Mouse (Mus musculus) kidney, postnatal 0 days (tissue): ENCODE measurements at regions not wholly inside any gene's neighbourhood (a gene's known extent, or its start where the extent isn't known, plus 50 kb on each side); places are given as distances from the start of the nearest gene placed in this dataset.

Experiments
- ATAC-seq: fragments of 200-750 bp; cut with Nextera tagmentation; replicated peaks from 2 replicates; pipeline ENCODE4 v1.8.0; 2017; ENCODE audit warnings: low read depth, moderate number of reproducible peaks, moderate TSS enrichment, moderate library complexity; ENCODE audit not compliant: low FRiP score
- DNase-seq: peaks from one replicate; pipeline ENCODE4 v3.0.0-alpha.2; 2016; ENCODE audit warnings: low spot score
- H3K27ac ChIP-seq: fragments of 300-500 bp; sonication (generic); 2 replicates; pipeline ENCODE4 v1.5.1; 2014; ENCODE audit warnings: mild to moderate bottlenecking
- H3K27me3 ChIP-seq: fragments of 300-500 bp; sonication (generic); 2 replicates; pipeline ENCODE4 v1.6.1; 2014; ENCODE audit warnings: low read length, mixed read lengths; ENCODE audit not compliant: insufficient read depth
- H3K36me3 ChIP-seq: fragments of 300-500 bp; sonication (generic); 2 replicates; pipeline ENCODE4 v1.6.1; 2014; ENCODE audit warnings: low read length, mixed read lengths; ENCODE audit not compliant: insufficient read depth
- H3K4me1 ChIP-seq: fragments of 300-500 bp; sonication (generic); replicated peaks from 2 replicates; pipeline ENCODE4 v1.6.1; 2014; ENCODE audit warnings: antibody characterized with exemption, low read length, mixed read lengths; ENCODE audit not compliant: insufficient read depth
- H3K4me2 ChIP-seq: fragments of 300-500 bp; sonication (generic); 2 replicates; pipeline ENCODE4 v1.6.1; 2014; ENCODE audit warnings: mild to moderate bottlenecking, low read length, moderate library complexity, mixed read lengths
- H3K4me3 ChIP-seq: fragments of 300-500 bp; sonication (generic); replicated peaks from 2 replicates; pipeline ENCODE4 v1.5.1; 2014; ENCODE audit warnings: low read depth, low read length
- H3K9ac ChIP-seq: fragments of 300-500 bp; sonication (generic); 2 replicates; pipeline ENCODE4 v1.6.1; 2014; ENCODE audit warnings: low read depth, low read length
- H3K9me3 ChIP-seq: fragments of 300-500 bp; sonication (generic); replicated peaks from 2 replicates; pipeline ENCODE4 v1.6.1; 2016; ENCODE audit warnings: low read length, inconsistent platforms, mixed read lengths
- CTCF ChIP-seq: IDR thresholded peaks from 2 replicates; pipeline ENCODE4 v1.5.1; 2016; ENCODE audit warnings: antibody characterized with exemption, low read depth, mild to moderate bottlenecking, moderate library complexity
- WGBS: fragments of 180-500 bp; shearing (Covaris S2); extraction: QIAGEN DNeasy Blood & Tissue Kit; methylation state at CpG from one replicate; pipeline ENCODE4 v1.1.7; 2014; 5-methylcytosine and 5-hydroxymethylcytosine counted together

GRCm38 (mm10) chr19:22017425-22017824 lies 121.4 kb upstream of the Trpm3 start:
- H3K9me3 ChIP-seq, result no peaks in the 10 kb centered on the region
- H3K4me2 ChIP-seq, result no peak overlapping the region
- H3K27me3 ChIP-seq, result no peaks in the 10 kb centered on the region
- ATAC-seq (no peak), DNase-seq (peak; percentile 1)
- H3K4me1 ChIP-seq, result no peaks in the 10 kb centered on the region
- TF ChIP-seq CTCF, result no peak
- WGBS, result 59% methylated on average over 2 of the region's 2 CpGs
- no peaks in the 10 kb centered on the region for H3K36me3 ChIP-seq
- no peak overlapping the region for H3K27ac ChIP-seq
- H3K4me3 ChIP-seq, result no peak overlapping the region
- H3K9ac ChIP-seq, result no peak overlapping the region

GRCm38 (mm10) chr19:22027577-22027976 lies 111.3 kb upstream of the Trpm3 start:
- Histone ChIP-seq H3K4me1 (no peaks in the 10 kb centered on the region), H3K27ac (no peak overlapping the region), H3K4me2 (no peak overlapping the region), H3K4me3 (no peak overlapping the region), H3K9ac (no peak overlapping the region), H3K27me3 (no peaks in the 10 kb centered on the region), H3K36me3 (no peaks in the 10 kb centered on the region), H3K9me3 (no peaks in the 10 kb centered on the region)
- no peak for ATAC-seq
- no peak for TF ChIP-seq CTCF
- DNase-seq, result no peak

GRCm38 (mm10) chr19:22047657-22048056 lies 91.2 kb upstream of the Trpm3 start:
- H3K9me3 ChIP-seq, result no peaks in the 10 kb centered on the region
- H3K27me3 ChIP-seq, result no peaks in the 10 kb centered on the region
- H3K36me3 ChIP-seq, result no peaks in the 10 kb centered on the region
- 71% methylated on average over 6 of the region's 6 CpGs for WGBS
- ATAC-seq (no peak), DNase-seq (no peak)
- H3K4me1 ChIP-seq, result no peaks in the 10 kb centered on the region
- TF ChIP-seq CTCF, result no peak
- H3K4me2 ChIP-seq, result no peak overlapping the region
- H3K27ac ChIP-seq, result no peak overlapping the region
- H3K9ac ChIP-seq, result no peak overlapping the region
- no peak overlapping the region for H3K4me3 ChIP-seq

GRCm38 (mm10) chr19:22066302-22066701 lies 72.5 kb upstream of the Trpm3 start:
- Histone ChIP-seq H3K4me2 (no peak overlapping the region), H3K9me3 (no peaks in the 10 kb centered on the region), H3K27me3 (no peaks in the 10 kb centered on the region), H3K4me3 (no peak overlapping the region), H3K36me3 (no peaks in the 10 kb centered on the region), H3K27ac (no peak overlapping the region), H3K9ac (no peak overlapping the region), H3K4me1 (no peaks in the 10 kb centered on the region)
- DNase-seq (no peak), ATAC-seq (no peak)
- no peak for TF ChIP-seq CTCF
- WGBS, result 84% methylated on average over 8 of the region's 8 CpGs

- no peak for TF ChIP-seq CTCF
- 84% methylated on average over 15 of the region's 15 CpGs for WGBS
- no peak overlapping the region for H3K4me3 ChIP-seq
- H3K9me3 ChIP-seq, result no peaks in the 10 kb centered on the region
- ATAC-seq (no peak), DNase-seq (no peak)
- no peak overlapping the region for H3K27ac ChIP-seq
- H3K36me3 ChIP-seq, result no peaks in the 10 kb centered on the region
- no peak overlapping the region for H3K4me2 ChIP-seq
- H3K4me1 ChIP-seq, result no peaks in the 10 kb centered on the region
- no peak overlapping the region for H3K9ac ChIP-seq
- H3K27me3 ChIP-seq, result no peaks in the 10 kb centered on the region
These were observed 68.4 kb upstream of the Trpm3 start for GRCm38 (mm10) chr19:22070246-22071030.

GRCm38 (mm10) chr19:22071701-22072100 lies 67.1 kb upstream of the Trpm3 start:
- no peaks in the 10 kb centered on the region for H3K4me1 ChIP-seq
- no peak overlapping the region for H3K27ac ChIP-seq
- WGBS, result 35% methylated on average over 3 of the region's 3 CpGs
- no peak overlapping the region for H3K4me3 ChIP-seq
- no peak overlapping the region for H3K4me2 ChIP-seq
- H3K9me3 ChIP-seq, result no peaks in the 10 kb centered on the region
- no peak overlapping the region for H3K9ac ChIP-seq
- peak; percentile 30; the same call in 1 of the 2 replicates for TF ChIP-seq CTCF
- no peaks in the 10 kb centered on the region for H3K36me3 ChIP-seq
- no peak for DNase-seq
- no peaks in the 10 kb centered on the region for H3K27me3 ChIP-seq
- ATAC-seq, result no peak

GRCm38 (mm10) chr19:22074042-22074441 lies 64.8 kb upstream of the Trpm3 start:
- Histone ChIP-seq H3K27ac (no peak overlapping the region), H3K4me2 (no peak overlapping the region), H3K4me3 (no peak overlapping the region), H3K36me3 (no peaks in the 10 kb centered on the region), H3K4me1 (no peaks in the 10 kb centered on the region), H3K9ac (no peak overlapping the region), H3K9me3 (no peaks in the 10 kb centered on the region), H3K27me3 (no peaks in the 10 kb centered on the region)
- 85% methylated on average over 7 of the region's 7 CpGs for whole genome bisulfite sequencing
- no peak for TF ChIP-seq CTCF
- ATAC-seq (no peak), DNase-seq (no peak)
